Mouse (Mus musculus): Measurements from ENCODE around the gene Gga3. TPM values are rescaled to one million over a fixed set of nuclear protein-coding genes. Genes with fewer than 3 reads are reported as not detected.
"Not testable (repeated sequence)": the region's sequence is repeated elsewhere in the genome, so short reads cannot be mapped to it uniquely, and the experiment has no call there.

The Gga3 gene
- 13.6 and 17.0 TPM in 2 replicates for polyA plus RNA-seq (2014; fragmentation: Nextera tagmentation; extraction: Ambion mirVana)

GRCm38 (mm10) chr11:115603476-115604303 is at the start of gene Gga3, which contains the start of gene Mrps7:
Gene Gga3, minus strand, starts transcription at chr11:115604051.
Gene Mrps7, plus strand, starts transcription at chr11:115603925.
- Histone ChIP-seq H3K9ac (replicated peaks; ENCODE audit: low read length) (peak within 1 kb of the TSS; percentile 92), H3K27me3 (ENCODE audit: control insufficient read depth, insufficient read depth, low read length) (no peaks in the 10 kb centered on the region), H3K36me3 (replicated peaks; ENCODE audit: control insufficient read depth, insufficient read depth, low read depth, low read length) (peaks cover 13% of the 10 kb centered on the region), H3K27ac (replicated peaks; ENCODE audit: low read depth, low read length) (peak within 1 kb of the TSS; percentile 84), H3K9me3 (replicated peaks; ENCODE audit: control insufficient read depth, low read length) (no peaks in the 10 kb centered on the region), H3K4me1 (ENCODE audit: control insufficient read depth, insufficient read depth, low read length) (no peaks in the 10 kb centered on the region; the same call in 1 of the 2 replicates), H3K4me3 (ENCODE audit: low read depth, low read length) (peak within 1 kb of the TSS; percentile 98), H3K4me2 (ENCODE audit: low read depth, low read length) (peak within 1 kb of the TSS; percentile 91)
- ATAC-seq (replicated peaks; ENCODE audit: insufficient number of reproducible peaks, low FRiP score, low TSS enrichment, low read depth) (peak; percentile 94), DNase-seq (ENCODE audit: low spot score) (peak; percentile 93)
- WGBS: under 1% methylated on average over 77 of the region's 93 CpGs

GRCm38 (mm10) chr11:115653194-115653593 is 49.3 kb upstream of the Gga3 start:
- Histone ChIP-seq H3K9ac (replicated peaks; ENCODE audit: low read length) (no peak overlapping the region), H3K4me2 (ENCODE audit: low read depth, low read length) (no peak overlapping the region), H3K27ac (replicated peaks; ENCODE audit: low read depth, low read length) (no peak overlapping the region), H3K36me3 (replicated peaks; ENCODE audit: control insufficient read depth, insufficient read depth, low read depth, low read length) (no peaks in the 10 kb centered on the region), H3K4me3 (ENCODE audit: low read depth, low read length) (no peak overlapping the region), H3K9me3 (replicated peaks; ENCODE audit: control insufficient read depth, low read length) (no peaks in the 10 kb centered on the region), H3K27me3 (ENCODE audit: control insufficient read depth, insufficient read depth, low read length) (no peaks in the 10 kb centered on the region), H3K4me1 (ENCODE audit: control insufficient read depth, insufficient read depth, low read length) (no peaks in the 10 kb centered on the region)
- no peak for DNase-seq (ENCODE audit: low spot score)
- 90% methylated on average over 3 of the region's 3 CpGs for WGBS
- ATAC-seq (replicated peaks; ENCODE audit: insufficient number of reproducible peaks, low FRiP score, low TSS enrichment, low read depth): no peak

- DNase-seq (ENCODE audit: low spot score) (no peak), ATAC-seq (replicated peaks; ENCODE audit: insufficient number of reproducible peaks, low FRiP score, low TSS enrichment, low read depth) (no peak)
- Histone ChIP-seq H3K9ac (replicated peaks; ENCODE audit: low read length) (no peak overlapping the region), H3K27me3 (ENCODE audit: control insufficient read depth, insufficient read depth, low read length) (no peaks in the 10 kb centered on the region), H3K4me1 (ENCODE audit: control insufficient read depth, insufficient read depth, low read length) (no peaks in the 10 kb centered on the region), H3K9me3 (replicated peaks; ENCODE audit: control insufficient read depth, low read length) (no peaks in the 10 kb centered on the region), H3K27ac (replicated peaks; ENCODE audit: low read depth, low read length) (no peak overlapping the region), H3K4me2 (ENCODE audit: low read depth, low read length) (no peak overlapping the region), H3K36me3 (replicated peaks; ENCODE audit: control insufficient read depth, insufficient read depth, low read depth, low read length) (no peaks in the 10 kb centered on the region), H3K4me3 (ENCODE audit: low read depth, low read length) (no peak overlapping the region)
- 85% methylated on average over 3 of the region's 3 CpGs for WGBS
Measured at GRCm38 (mm10) chr11:115651680-115652079, 47.8 kb upstream of the Gga3 start.

GRCm38 (mm10) chr11:115649706-115650105 is 45.9 kb upstream of the Gga3 start:
- no peak overlapping the region for H3K9ac ChIP-seq (replicated peaks; ENCODE audit: low read length)
- no peak overlapping the region for H3K4me3 ChIP-seq (ENCODE audit: low read depth, low read length)
- no peaks in the 10 kb centered on the region for H3K27me3 ChIP-seq (ENCODE audit: control insufficient read depth, insufficient read depth, low read length)
- H3K4me1 ChIP-seq (ENCODE audit: control insufficient read depth, insufficient read depth, low read length): no peaks in the 10 kb centered on the region
- WGBS: 64% methylated on average over 10 of the region's 10 CpGs
- no peaks in the 10 kb centered on the region for H3K36me3 ChIP-seq (replicated peaks; ENCODE audit: control insufficient read depth, insufficient read depth, low read depth, low read length)
- no peak overlapping the region for H3K4me2 ChIP-seq (ENCODE audit: low read depth, low read length)
- no peaks in the 10 kb centered on the region for H3K9me3 ChIP-seq (replicated peaks; ENCODE audit: control insufficient read depth, low read length)
- H3K27ac ChIP-seq (replicated peaks; ENCODE audit: low read depth, low read length): no peak overlapping the region
- no peak for ATAC-seq (replicated peaks; ENCODE audit: insufficient number of reproducible peaks, low FRiP score, low TSS enrichment, low read depth)
- DNase-seq (ENCODE audit: low spot score): no peak

GRCm38 (mm10) chr11:115647459-115647858 is 43.6 kb upstream of the Gga3 start:
- no peak for ATAC-seq (replicated peaks; ENCODE audit: insufficient number of reproducible peaks, low FRiP score, low TSS enrichment, low read depth)
- H3K27me3 ChIP-seq (ENCODE audit: control insufficient read depth, insufficient read depth, low read length): no peaks in the 10 kb centered on the region
- peak; percentile 87 for DNase-seq (ENCODE audit: low spot score)
- no peaks in the 10 kb centered on the region for H3K36me3 ChIP-seq (replicated peaks; ENCODE audit: control insufficient read depth, insufficient read depth, low read depth, low read length)
- no peak overlapping the region for H3K4me3 ChIP-seq (ENCODE audit: low read depth, low read length)
- no peak overlapping the region for H3K4me2 ChIP-seq (ENCODE audit: low read depth, low read length)
- no peaks in the 10 kb centered on the region for H3K4me1 ChIP-seq (ENCODE audit: control insufficient read depth, insufficient read depth, low read length)
- no peaks in the 10 kb centered on the region for H3K9me3 ChIP-seq (replicated peaks; ENCODE audit: control insufficient read depth, low read length)
- H3K27ac ChIP-seq (replicated peaks; ENCODE audit: low read depth, low read length): no peak overlapping the region
- WGBS: 60% methylated on average over 6 of the region's 6 CpGs
- no peak overlapping the region for H3K9ac ChIP-seq (replicated peaks; ENCODE audit: low read length)

- no peaks in the 10 kb centered on the region for H3K4me1 ChIP-seq (ENCODE audit: control insufficient read depth, insufficient read depth, low read length)
- no peak for ATAC-seq (replicated peaks; ENCODE audit: insufficient number of reproducible peaks, low FRiP score, low TSS enrichment, low read depth)
- no peak overlapping the region for H3K4me3 ChIP-seq (ENCODE audit: low read depth, low read length)
- no peak overlapping the region for H3K9ac ChIP-seq (replicated peaks; ENCODE audit: low read length)
- H3K4me2 ChIP-seq (ENCODE audit: low read depth, low read length): no peak overlapping the region
- H3K9me3 ChIP-seq (replicated peaks; ENCODE audit: control insufficient read depth, low read length): no peaks in the 10 kb centered on the region
- no peak for DNase-seq (ENCODE audit: low spot score)
- H3K36me3 ChIP-seq (replicated peaks; ENCODE audit: control insufficient read depth, insufficient read depth, low read depth, low read length): no peaks in the 10 kb centered on the region
- H3K27me3 ChIP-seq (ENCODE audit: control insufficient read depth, insufficient read depth, low read length): no peaks in the 10 kb centered on the region
- no peak overlapping the region for H3K27ac ChIP-seq (replicated peaks; ENCODE audit: low read depth, low read length)
- WGBS: 93% methylated on average over 9 of the region's 9 CpGs
Measured at GRCm38 (mm10) chr11:115646439-115646838, 42.6 kb upstream of the Gga3 start.

GRCm38 (mm10) chr11:115645498-115645897 is 41.6 kb upstream of the Gga3 start:
- not testable (repeated sequence) for ATAC-seq (replicated peaks; ENCODE audit: insufficient number of reproducible peaks, low FRiP score, low TSS enrichment, low read depth); H3K4me1 ChIP-seq (ENCODE audit: control insufficient read depth, insufficient read depth, low read length); H3K27ac ChIP-seq (replicated peaks; ENCODE audit: low read depth, low read length); H3K4me3 ChIP-seq (ENCODE audit: low read depth, low read length); H3K36me3 ChIP-seq (replicated peaks; ENCODE audit: control insufficient read depth, insufficient read depth, low read depth, low read length); H3K27me3 ChIP-seq (ENCODE audit: control insufficient read depth, insufficient read depth, low read length); H3K9me3 ChIP-seq (replicated peaks; ENCODE audit: control insufficient read depth, low read length); H3K9ac ChIP-seq (replicated peaks; ENCODE audit: low read length); DNase-seq (ENCODE audit: low spot score); H3K4me2 ChIP-seq (ENCODE audit: low read depth, low read length)
- WGBS: 76% methylated on average over 14 of the region's 14 CpGs

GRCm38 (mm10) chr11:115644308-115644707 is 40.5 kb upstream of the Gga3 start:
- Histone ChIP-seq H3K4me3 (ENCODE audit: low read depth, low read length) (no peak overlapping the region), H3K9ac (replicated peaks; ENCODE audit: low read length) (no peak overlapping the region), H3K4me1 (ENCODE audit: control insufficient read depth, insufficient read depth, low read length) (no peaks in the 10 kb centered on the region), H3K4me2 (ENCODE audit: low read depth, low read length) (no peak overlapping the region), H3K36me3 (replicated peaks; ENCODE audit: control insufficient read depth, insufficient read depth, low read depth, low read length) (no peaks in the 10 kb centered on the region), H3K27ac (replicated peaks; ENCODE audit: low read depth, low read length) (no peak overlapping the region), H3K27me3 (ENCODE audit: control insufficient read depth, insufficient read depth, low read length) (no peaks in the 10 kb centered on the region), H3K9me3 (replicated peaks; ENCODE audit: control insufficient read depth, low read length) (no peaks in the 10 kb centered on the region)
- DNase-seq (ENCODE audit: low spot score) (no peak), ATAC-seq (replicated peaks; ENCODE audit: insufficient number of reproducible peaks, low FRiP score, low TSS enrichment, low read depth) (no peak)
- 95% methylated on average over 13 of the region's 13 CpGs for WGBS

All from embryonic facial prominence, embryonic 11.5 days (tissue).